ENCODE assay signal across 8 mouse cellular contexts in genomic region chr15:27681419-27682187, GRCm38 (mm10). TPM values are rescaled to one million over a fixed set of nuclear protein-coding genes. Genes with fewer than 3 reads are reported as not detected.
DNase-seq lines count a peak whose midpoint lies in the region; ATAC-seq and TF ChIP-seq lines count a peak whose summit lies in the region.

TSS of gene Otulinl (minus strand) at chr15:27681579.

- peak within 1 kb of the TSS; percentile 67 for H3K4me3 ChIP-seq in forebrain, embryonic 16.5 days (replicated peaks; ENCODE audit: low read length)
- H3K4me3 ChIP-seq in neural tube, embryonic 14.5 days (ENCODE audit: low read depth, low read length): peak within 1 kb of the TSS; percentile 48
- peak within 1 kb of the TSS; percentile 82 for H3K4me3 ChIP-seq in testis, adult 2 months (ENCODE audit: control insufficient read depth, low read depth, low read length)

- TF ChIP-seq CTCF in testis, adult 2 months (IDR thresholded peaks at IDR 0.05; ENCODE audit: control insufficient read depth, insufficient read depth, insufficient replicate concordance, low read depth, low read length): no peak

- intact Hi-C loops in heart, postnatal 36 days (cut with DNase I): no loop called here

- H3K27me3 ChIP-seq in forebrain, embryonic 16.5 days (replicated peaks; ENCODE audit: control insufficient read depth, insufficient read depth, low read length): no peaks in the 10 kb centered on the region
- 0 out of 2 replicates have a peak, but pooled peaks cover 2% of the 10 kb centered on the region for H3K27me3 ChIP-seq in neural tube, embryonic 14.5 days (ENCODE audit: control insufficient read depth, insufficient read depth, low read length)
- no peaks in the 10 kb centered on the region for H3K27me3 ChIP-seq in testis, adult 2 months (ENCODE audit: control insufficient read depth, insufficient read depth, low read length)

- H3K9ac ChIP-seq in forebrain, embryonic 16.5 days (replicated peaks; ENCODE audit: low read depth, low read length): peak within 1 kb of the TSS; percentile 82
- peak within 1 kb of the TSS; percentile 60 for H3K9ac ChIP-seq in neural tube, embryonic 14.5 days (replicated peaks; ENCODE audit: low read depth, low read length)

- peak; percentile 38 for TF ChIP-seq POLR2A in testis, adult 2 months (IDR thresholded peaks at IDR 0.05; ENCODE audit: control insufficient read depth, low read depth, low read length)

- H3K9me3 ChIP-seq in forebrain, embryonic 16.5 days (ENCODE audit: control insufficient read depth, low read length): no peaks in the 10 kb centered on the region
- no peaks in the 10 kb centered on the region for H3K9me3 ChIP-seq in neural tube, embryonic 14.5 days (ENCODE audit: control insufficient read depth, low read length)

- DNase-seq in ES-CJ7 (ENCODE audit: low read depth, low spot score): peak; percentile 88
- peak; percentile 97 to 98 for DNase-seq in cerebellum, adult 18-20 months
- DNase-seq in heart, postnatal 36 days: peak; percentile 96 to 98
- DNase-seq in layer of hippocampus, adult 18-20 months (ENCODE audit: low spot score in 2 of 2): peak; percentile 95 to 98
- DNase-seq in lung, adult 18-20 months: peak; percentile 95

- WGBS in forebrain, embryonic 16.5 days: under 1% methylated on average over 57 of the region's 59 CpGs
- WGBS in neural tube, embryonic 14.5 days: under 1% methylated on average over 59 of the region's 59 CpGs

- H3K4me1 ChIP-seq in forebrain, embryonic 16.5 days (replicated peaks; ENCODE audit: control insufficient read depth, insufficient read depth, low read length): 0 out of 2 replicates have a peak, but pooled peaks cover 2% of the 10 kb centered on the region
- H3K4me1 ChIP-seq in neural tube, embryonic 14.5 days (ENCODE audit: control insufficient read depth, insufficient read depth, low read length): no peaks in the 10 kb centered on the region
- H3K4me1 ChIP-seq in testis, adult 2 months (ENCODE audit: control insufficient read depth, insufficient read depth, low read length): peaks cover 3% of the 10 kb centered on the region

- ATAC-seq in forebrain, embryonic 16.5 days: peak; percentile 100
- ATAC-seq in neural tube, embryonic 14.5 days (ENCODE audit: low read depth): peak; percentile 100

- H3K4me2 ChIP-seq in forebrain, embryonic 16.5 days (ENCODE audit: low read length): peak within 1 kb of the TSS; percentile 90
- peak within 1 kb of the TSS; percentile 89 for H3K4me2 ChIP-seq in neural tube, embryonic 14.5 days (ENCODE audit: low read depth, low read length)

- no peak within 1 kb of the TSS; the same call in 1 of the 2 replicates for H3K27ac ChIP-seq in forebrain, embryonic 16.5 days (ENCODE audit: low read length)
- H3K27ac ChIP-seq in neural tube, embryonic 14.5 days (ENCODE audit: low read depth, low read length): peak within 1 kb of the TSS; percentile 52; the same call in 1 of the 2 replicates
- peak within 1 kb of the TSS; percentile 27; the same call in 1 of the 2 replicates for H3K27ac ChIP-seq in testis, adult 2 months (ENCODE audit: control insufficient read depth, insufficient read depth, low read depth, low read length)

- no peaks in the 10 kb centered on the region for H3K36me3 ChIP-seq in forebrain, embryonic 16.5 days (ENCODE audit: control insufficient read depth, insufficient read depth)
- no peaks in the 10 kb centered on the region for H3K36me3 ChIP-seq in neural tube, embryonic 14.5 days (ENCODE audit: control insufficient read depth, insufficient read depth, low read length)
- H3K36me3 ChIP-seq in testis, adult 2 months (ENCODE audit: control insufficient read depth, insufficient read depth, low read length): no peaks in the 10 kb centered on the region

RNA-seq across cellular contexts. Expression of gene Otulinl, which starts in this region (rescaled TPM):
- polyA plus RNA-seq in forebrain, embryonic 16.5 days (2015; fragmentation: Nextera tagmentation; extraction: Ambion mirVana): 13.6 and 15.3 TPM in 2 replicates
- 1 to 10 TPM; 2.3 to 4.1 TPM for total RNA-seq in heart, postnatal 36 days (2021)
- total RNA-seq in layer of hippocampus, adult 18-20 months (2021): 10 to 100 TPM; 27.8 to 29.1 TPM
- 11.2 and 15.6 TPM in 2 replicates for polyA plus RNA-seq in neural tube, embryonic 14.5 days (2014; fragmentation: Nextera tagmentation; extraction: Ambion mirVana)
- 2.1 and 3.1 TPM in 2 replicates for polyA plus RNA-seq in testis, adult 2 months (2012; rRNA removed)

Comparison
In these comparisons a context has a peak if more than half of its experiments do, and no peak if none do; other contexts are left out.
1. RNA of gene Otulinl (total RNA-seq): 27.8 to 29.1 TPM in layer of hippocampus, adult 18-20 months; 2.3 to 4.1 TPM in heart, postnatal 36 days; every median in the first group is over 4 times any median in the second.
2. Peak in every context shown above with its lines, with median percentiles within 50 percentile points of each other: DNase-seq and H3K4me3 ChIP-seq.